ENCODE assay signal across 10 mouse cellular contexts in the genomic region with DNA sequence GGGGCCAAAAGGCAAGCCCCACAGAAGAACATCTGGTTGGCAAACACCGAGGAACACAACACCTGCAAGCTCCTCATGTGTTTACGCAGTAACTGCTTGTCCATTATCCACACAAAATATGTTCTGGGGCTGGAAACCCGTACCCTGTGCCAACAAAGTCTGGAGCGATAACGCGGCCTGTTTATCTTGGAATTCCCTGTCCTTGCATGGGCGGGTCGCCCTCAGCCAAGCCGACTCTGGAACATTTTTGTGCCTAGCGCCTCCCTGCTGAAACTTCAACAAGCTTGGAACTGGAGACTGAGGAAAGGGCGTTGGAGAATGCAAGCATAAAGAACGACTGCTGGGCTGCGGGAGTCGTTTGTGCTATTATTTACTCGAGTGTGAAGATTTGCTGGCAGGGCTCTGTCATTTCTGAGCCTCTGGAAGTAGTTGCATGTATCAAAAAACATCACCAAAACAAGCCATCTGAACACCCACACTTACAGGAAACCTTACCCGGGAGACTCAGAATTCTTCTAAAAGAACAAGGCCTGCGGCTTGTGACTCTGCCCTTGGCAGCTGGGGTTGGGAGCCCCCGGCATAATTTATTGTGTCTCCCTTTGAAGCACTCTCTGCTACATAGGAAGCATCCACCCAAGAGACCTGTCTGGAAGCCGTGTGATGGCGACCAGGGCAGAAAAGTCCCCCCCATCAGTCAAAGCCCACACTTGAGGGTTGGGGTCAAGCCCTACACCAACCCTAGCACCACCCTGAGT.
DNase-seq lines count a peak whose midpoint lies in the region; ATAC-seq and TF ChIP-seq lines count a peak whose summit lies in the region.
"Had no signal": no experiment of that assay in that cellular context is flagged by ENCODE, and none has a peak within 500 bp of the region (broad histone marks: within the 10 kb centered on the region; RNA-seq: fewer than 3 reads in every experiment).

No protein-coding gene starts in this region.

- no peaks in the 10 kb centered on the region for H3K4me1 ChIP-seq in forebrain, embryonic 14.5 days (ENCODE audit: control insufficient read depth, insufficient read depth, low read length)
- H3K4me1 ChIP-seq in forebrain, embryonic 12.5 days: peaks cover 11% of the 10 kb centered on the region
- no peaks in the 10 kb centered on the region for H3K4me1 ChIP-seq in embryonic fibroblast, embryonic 13.5 days (ENCODE audit: control insufficient read depth, insufficient read depth, low read length)
- H3K4me1 ChIP-seq in heart, embryonic 13.5 days: peaks cover 14% of the 10 kb centered on the region
- H3K4me1 ChIP-seq: megakaryocyte, embryonic 14.5 days had no signal

- H3K4me3 ChIP-seq in forebrain, embryonic 14.5 days (ENCODE audit: low read depth, low read length): no peak overlapping the region
- no peak overlapping the region for H3K4me3 ChIP-seq in forebrain, embryonic 12.5 days (replicated peaks)
- H3K4me3 ChIP-seq in embryonic fibroblast, embryonic 13.5 days (ENCODE audit: insufficient read depth, low read length): no peak overlapping the region
- H3K4me3 ChIP-seq in heart, embryonic 13.5 days: no peak overlapping the region
- H3K4me3 ChIP-seq: megakaryocyte, embryonic 14.5 days had no signal

- no peak for TF ChIP-seq CTCF in embryonic fibroblast, embryonic 13.5 days (IDR thresholded peaks at IDR 0.05; ENCODE audit: borderline replicate concordance, insufficient read depth, low read length)

- H3K36me3 ChIP-seq in forebrain, embryonic 14.5 days (ENCODE audit: control insufficient read depth, insufficient read depth, low read length): no peaks in the 10 kb centered on the region
- no peaks in the 10 kb centered on the region for H3K36me3 ChIP-seq in forebrain, embryonic 12.5 days (replicated peaks)
- no peaks in the 10 kb centered on the region for H3K36me3 ChIP-seq in heart, embryonic 13.5 days

- no peak overlapping the region for H3K27ac ChIP-seq in forebrain, embryonic 14.5 days (ENCODE audit: low read depth, low read length)
- H3K27ac ChIP-seq in forebrain, embryonic 12.5 days: no peak overlapping the region
- H3K27ac ChIP-seq in embryonic fibroblast, embryonic 13.5 days (ENCODE audit: insufficient read depth, low read length): peak overlapping the region; percentile 35
- 0 out of 2 replicates have a peak overlapping the region, but pooled peaks have one; percentile 5 for H3K27ac ChIP-seq in heart, embryonic 13.5 days (replicated peaks)

- no peak for TF ChIP-seq POLR2A in embryonic fibroblast, embryonic 13.5 days (IDR thresholded peaks at IDR 0.05; ENCODE audit: low read depth, low read length)

- peak; percentile 45 for DNase-seq in forebrain, embryonic 14.5 days (ENCODE audit: low spot score)
- peak; percentile 50 to 70 for DNase-seq in kidney, postnatal 4 days
- DNase-seq in lung, postnatal 10 days: peak; percentile 70
- DNase-seq in T-cell, adult 2 months (ENCODE audit: low spot score): no peak
- no peak for DNase-seq in thymus, postnatal 4 days

- no peak overlapping the region for H3K4me2 ChIP-seq in forebrain, embryonic 14.5 days (ENCODE audit: low read length)
- H3K4me2 ChIP-seq in forebrain, embryonic 12.5 days: no peak overlapping the region
- H3K4me2 ChIP-seq in heart, embryonic 13.5 days: peak overlapping the region; percentile 16; the same call in 1 of the 2 replicates

- H3K9me3 ChIP-seq in forebrain, embryonic 14.5 days (replicated peaks; ENCODE audit: control insufficient read depth, low read length): no peaks in the 10 kb centered on the region
- H3K9me3 ChIP-seq in forebrain, embryonic 12.5 days: no peaks in the 10 kb centered on the region
- no peaks in the 10 kb centered on the region for H3K9me3 ChIP-seq in heart, embryonic 13.5 days

- H3K9ac ChIP-seq in forebrain, embryonic 14.5 days (ENCODE audit: low read length): no peak overlapping the region
- H3K9ac ChIP-seq in forebrain, embryonic 12.5 days: no peak overlapping the region
- no peak overlapping the region for H3K9ac ChIP-seq in heart, embryonic 13.5 days

- 61% methylated on average over 20 of the region's 20 CpGs for WGBS in forebrain, embryonic 14.5 days
- WGBS in forebrain, embryonic 12.5 days: 81% methylated on average over 20 of the region's 20 CpGs
- WGBS in heart, embryonic 13.5 days: 40% methylated on average over 20 of the region's 20 CpGs

- no peaks in the 10 kb centered on the region for H3K27me3 ChIP-seq in forebrain, embryonic 14.5 days (replicated peaks; ENCODE audit: control insufficient read depth, insufficient read depth, low read length)
- no peaks in the 10 kb centered on the region for H3K27me3 ChIP-seq in forebrain, embryonic 12.5 days
- peaks cover 42% of the 10 kb centered on the region for H3K27me3 ChIP-seq in heart, embryonic 13.5 days (replicated peaks)
- H3K27me3 ChIP-seq: CH12.LX; megakaryocyte, embryonic 14.5 days had no signal

- ATAC-seq in forebrain, embryonic 14.5 days: no peak
- no peak for ATAC-seq in forebrain, embryonic 12.5 days (ENCODE audit: low FRiP score)
- ATAC-seq in heart, embryonic 13.5 days (ENCODE audit: extremely low read depth, insufficient number of reproducible peaks, low FRiP score, low TSS enrichment): no peak

Comparison
In these comparisons a context has a peak if more than half of its experiments do, and no peak if none do; other contexts are left out.
1. DNase-seq: peak in forebrain, embryonic 14.5 days (single experiment), kidney, postnatal 4 days (2 of 2) and lung, postnatal 10 days (single experiment); none in T-cell, adult 2 months (single experiment) and thymus, postnatal 4 days (single experiment).
2. H3K27ac ChIP-seq: peak in embryonic fibroblast, embryonic 13.5 days (single experiment) and heart, embryonic 13.5 days (single experiment); none in forebrain, embryonic 14.5 days (single experiment) and forebrain, embryonic 12.5 days (single experiment).